Mouse (Mus musculus) spleen, postnatal 14 days (tissue): ENCODE measurements around the gene Klrb1.
"Not testable (repeated sequence)": the region's sequence is repeated elsewhere in the genome, so short reads cannot be mapped to it uniquely, and the experiment has no call there.

Experiments
- DNase-seq, 2 experiments: peaks; one replicate each; pipeline ENCODE4 v3.0.0; 2021 to 2022; ENCODE audit warnings: low spot score in 2 of 2

The Klrb1 gene

GRCm38 (mm10) chr6:128722959-128723358 lies at the start of gene Klrb1:
Gene Klrb1, minus strand, starts transcription at chr6:128723059.
- DNase-seq = no peak

- no peak for DNase-seq
These were observed 46.8 kb upstream of the Klrb1 start for GRCm38 (mm10) chr6:128769481-128770253.

GRCm38 (mm10) chr6:128768047-128768446 lies 45.2 kb upstream of the Klrb1 start:
- no peak for DNase-seq

- DNase-seq = peak in 1 of 2 experiments; percentile 31
These were observed 43.8 kb upstream of the Klrb1 start for GRCm38 (mm10) chr6:128766486-128767254.

GRCm38 (mm10) chr6:128765211-128765610 lies 42.4 kb upstream of the Klrb1 start:
- DNase-seq = no peak

GRCm38 (mm10) chr6:128764598-128764997 lies 41.7 kb upstream of the Klrb1 start:
- no peak for DNase-seq

GRCm38 (mm10) chr6:128763736-128764523 lies 41.1 kb upstream of the Klrb1 start:
- peak; percentile 81 to 88 for DNase-seq

GRCm38 (mm10) chr6:128762892-128763670 lies 40.2 kb upstream of the Klrb1 start:
- not testable (repeated sequence) for DNase-seq

GRCm38 (mm10) chr6:128761144-128761540 lies 38.3 kb upstream of the Klrb1 start:
- no peak for DNase-seq

GRCm38 (mm10) chr6:128760416-128761143 lies 37.7 kb upstream of the Klrb1 start:
- peak; percentile 73 to 75 for DNase-seq

- DNase-seq = peak; percentile 80 to 87
These were observed 37.2 kb upstream of the Klrb1 start for GRCm38 (mm10) chr6:128760016-128760415.

- DNase-seq = no peak
These were observed 36.5 kb upstream of the Klrb1 start for GRCm38 (mm10) chr6:128759221-128759950.

- not testable (repeated sequence) for DNase-seq
These were observed 32.5 kb upstream of the Klrb1 start for GRCm38 (mm10) chr6:128755402-128755763.

GRCm38 (mm10) chr6:128754748-128755401 lies 32.0 kb upstream of the Klrb1 start:
- not testable (repeated sequence) for DNase-seq

- DNase-seq = not testable (repeated sequence)
These were observed 31.4 kb upstream of the Klrb1 start for GRCm38 (mm10) chr6:128754265-128754664.

GRCm38 (mm10) chr6:128753610-128754224 lies 30.9 kb upstream of the Klrb1 start:
- peak; percentile 23 to 62 for DNase-seq

GRCm38 (mm10) chr6:128747006-128747405 lies 24.1 kb upstream of the Klrb1 start:
- DNase-seq = not testable (repeated sequence)

- DNase-seq = no peak
These were observed 14.6 kb upstream of the Klrb1 start for GRCm38 (mm10) chr6:128737445-128737844.

GRCm38 (mm10) chr6:128736100-128736499 lies 13.2 kb upstream of the Klrb1 start:
- peak in 1 of 2 experiments; percentile 28 for DNase-seq
